Mouse (Mus musculus) layer of hippocampus, adult 2 months (tissue): ENCODE results near the gene Ddr1. TPM values are rescaled to one million over a fixed set of nuclear protein-coding genes. Genes with fewer than 3 reads are reported as not detected.

Experiments used
- DNase-seq, 2 experiments: peaks; one replicate each; pipeline ENCODE4 v3.0.0; 2022; ENCODE audit warnings: low spot score in 2 of 2
- H3K27ac ChIP-seq: fragments of 200-600 bp; 2 replicates; pipeline ENCODE4 v1.8.1; 2022
- H3K4me3 ChIP-seq: fragments of 200-600 bp; 2 replicates; pipeline ENCODE4 v1.8.1; 2022; ENCODE audit warnings: mild to moderate bottlenecking
- CTCF ChIP-seq: fragments of 200-600 bp; conservative IDR thresholded peaks from 2 replicates; pipeline ENCODE4 v1.8.1; 2022; ENCODE audit warnings: antibody characterized with exemption, mild to moderate bottlenecking, moderate library complexity
- long read RNA-seq, 2 experiments: library from polyadenylated mRNA; stranded (forward); transcript quantifications; one replicate each; pipeline ENCODE4 v2.0.0; 2021; ENCODE audit warnings: borderline mapping rate in 2 of 2
- total RNA-seq, 2 experiments: library from RNA; stranded (reverse); gene quantifications; 2 replicates each; pipeline ENCODE4 v1.2.3; 2021

Gene Ddr1
- 10 to 100 TPM; 54.3 to 61.0 TPM for total RNA-seq
- long read RNA-seq, experiment 1, partial matches to known transcripts = 9 of 47 reads
- long read RNA-seq, experiment 1, other reads (novel, unspliced or antisense) = 32 of 47 reads
- long read RNA-seq, experiment 2, transcript Ddr1-204 (18 exons, 3,769 nt) = major isoform, 12 of 70 reads
- long read RNA-seq, experiment 2, partial matches to known transcripts = 24 of 70 reads
- long read RNA-seq, experiment 2, other reads (novel, unspliced or antisense) = 30 of 70 reads

GRCm38 (mm10) chr17:35704621-35705464 lies at the start of gene Ddr1:
TSS of gene Ddr1 (minus strand) at chr17:35704621.
- H3K27ac ChIP-seq = peak within 1 kb of the TSS; percentile 90
- DNase-seq = peak in 1 of 2 experiments; percentile 47

GRCm38 (mm10) chr17:35753668-35754067 lies 49.2 kb upstream of the Ddr1 start:
- no peak overlapping the region for H3K4me3 ChIP-seq
- no peak overlapping the region for H3K27ac ChIP-seq
- DNase-seq = no peak
- TF ChIP-seq CTCF = no peak

More at GRCm38 (mm10) chr17:35704621-35705464, at the start of gene Ddr1:
- no peak for TF ChIP-seq CTCF
- H3K4me3 ChIP-seq = peak within 1 kb of the TSS; percentile 36

DNA sequence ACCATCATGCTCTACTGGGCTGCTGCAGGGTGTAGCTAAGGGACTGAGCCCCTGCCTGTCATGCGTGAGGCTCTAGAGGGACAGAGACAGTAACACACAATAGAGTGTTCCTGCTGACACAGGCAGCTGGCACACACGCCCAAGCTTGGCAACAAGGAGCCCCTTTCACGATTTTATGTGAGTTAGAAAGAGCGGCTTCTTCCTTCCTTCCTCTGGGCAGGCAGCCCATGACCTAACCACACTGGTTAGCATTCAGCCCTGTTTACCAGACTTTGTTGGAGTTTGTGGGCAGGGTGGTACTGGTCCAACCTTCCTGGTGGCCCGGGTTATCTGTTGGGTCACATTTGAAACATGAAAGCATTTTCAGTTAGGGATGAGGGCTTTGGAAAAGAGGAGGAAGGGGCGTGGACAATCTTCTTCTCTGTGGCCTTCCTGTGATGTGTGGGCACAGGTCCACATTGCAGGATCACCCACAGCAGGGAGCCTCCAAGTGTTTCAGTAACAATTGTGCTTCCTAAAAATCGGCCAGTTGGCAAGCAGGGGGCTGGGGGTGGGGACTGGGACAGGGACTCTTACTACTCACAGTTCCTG lies 47.9 kb upstream of the Ddr1 start:
- no peak for TF ChIP-seq CTCF
- Histone ChIP-seq H3K27ac (peak overlapping the region; percentile 70), H3K4me3 (no peak overlapping the region)
- DNase-seq = peak; percentile 45 to 47

GRCm38 (mm10) chr17:35749685-35750084 lies 45.3 kb upstream of the Ddr1 start:
- no peak for DNase-seq
- TF ChIP-seq CTCF = no peak

GRCm38 (mm10) chr17:35744361-35744760 lies 39.9 kb upstream of the Ddr1 start:
- H3K27ac ChIP-seq = no peak overlapping the region
- H3K4me3 ChIP-seq = no peak overlapping the region
- DNase-seq = no peak
- no peak for TF ChIP-seq CTCF

More at GRCm38 (mm10) chr17:35749685-35750084, 45.3 kb upstream of the Ddr1 start:
- Histone ChIP-seq H3K27ac (no peak overlapping the region), H3K4me3 (no peak overlapping the region)

DNA sequence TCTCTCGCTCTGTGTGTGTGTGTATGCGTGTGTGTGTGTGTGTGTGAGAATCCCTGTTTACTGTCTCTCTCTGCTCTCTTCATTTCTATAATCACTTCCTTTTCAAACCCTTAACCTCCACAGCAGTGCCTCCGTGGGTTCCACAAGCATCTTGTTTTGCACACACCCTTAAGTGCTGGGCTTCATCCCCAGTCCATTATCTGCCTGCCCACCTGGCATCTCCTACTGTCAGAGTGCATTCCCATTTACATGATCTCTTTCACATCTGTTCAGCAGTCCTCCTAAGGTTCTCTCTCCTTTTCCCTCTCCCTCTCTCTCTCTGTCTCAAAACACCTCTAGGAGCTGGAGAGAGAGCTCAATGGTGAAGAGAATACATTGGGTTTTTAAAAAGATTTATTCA lies 38.5 kb upstream of the Ddr1 start:
- H3K4me3 ChIP-seq = no peak overlapping the region
- no peak for TF ChIP-seq CTCF
- no peak for DNase-seq
- no peak overlapping the region for H3K27ac ChIP-seq

DNA sequence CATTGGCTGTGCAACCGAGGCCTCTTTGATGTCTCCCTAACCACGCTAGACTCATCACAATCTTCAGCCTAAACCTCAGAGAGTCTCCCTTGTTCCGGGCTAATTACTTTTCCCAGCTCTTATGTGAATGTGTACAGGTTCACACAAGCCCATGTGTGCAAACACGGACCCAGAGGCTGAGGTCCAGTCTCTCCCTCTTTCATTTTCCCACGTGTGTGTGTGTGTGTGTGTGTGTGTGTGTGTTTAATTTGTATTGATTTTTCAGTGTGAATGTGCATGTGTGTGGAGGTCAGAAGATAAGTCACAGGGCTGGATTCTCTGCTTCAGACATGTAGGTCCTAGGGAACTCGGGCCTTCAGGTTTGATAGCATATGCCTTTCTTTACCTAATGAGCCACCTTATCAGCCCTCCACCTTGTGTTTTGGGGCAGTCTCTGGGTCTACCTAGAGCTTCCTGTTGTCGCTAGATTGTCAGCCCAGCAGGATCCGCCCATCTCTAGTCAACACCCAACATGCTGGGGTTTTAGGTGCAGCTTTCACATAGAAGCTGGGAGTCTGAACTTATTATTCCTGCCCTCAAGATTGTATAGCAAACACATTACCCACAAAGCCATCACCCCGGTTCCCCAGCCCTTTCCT lies 37.3 kb upstream of the Ddr1 start:
- H3K27ac ChIP-seq = no peak overlapping the region
- no peak for TF ChIP-seq CTCF
- no peak overlapping the region for H3K4me3 ChIP-seq
- no peak for DNase-seq

GRCm38 (mm10) chr17:35740276-35740880 lies 36.0 kb upstream of the Ddr1 start:
- no peak for TF ChIP-seq CTCF

DNA sequence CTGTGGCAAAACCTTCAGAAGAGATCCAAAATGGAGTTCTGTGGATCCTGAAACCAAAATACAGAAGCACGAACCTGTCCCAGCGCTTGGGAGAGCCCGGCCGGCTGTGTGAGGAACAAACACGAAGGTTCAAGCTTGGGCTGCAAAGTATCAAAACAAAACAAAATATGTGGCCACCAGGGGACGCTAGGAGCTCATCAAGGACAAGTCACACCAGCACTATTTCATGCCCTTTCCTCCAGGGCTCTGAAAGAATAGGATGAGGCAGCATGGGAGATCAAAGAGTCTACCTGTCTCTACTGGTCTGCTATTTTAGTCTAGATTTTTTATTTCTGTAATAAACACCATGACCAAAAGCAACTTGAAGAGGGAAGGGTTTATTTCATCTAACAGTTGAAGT lies 35.3 kb upstream of the Ddr1 start:
- TF ChIP-seq CTCF = peak; percentile 95
- DNase-seq = peak; percentile 87 to 94
- Histone ChIP-seq H3K4me3 (no peak overlapping the region), H3K27ac (no peak overlapping the region)

More at GRCm38 (mm10) chr17:35740276-35740880, 36.0 kb upstream of the Ddr1 start:
- no peak overlapping the region for H3K27ac ChIP-seq
- DNase-seq = no peak
- no peak overlapping the region for H3K4me3 ChIP-seq

- Histone ChIP-seq H3K27ac (no peak overlapping the region), H3K4me3 (no peak overlapping the region; the same call in 1 of the 2 replicates)
- DNase-seq = peak; percentile 77 to 80
- TF ChIP-seq CTCF = peak; percentile 93
These were observed 33.3 kb upstream of the Ddr1 start for GRCm38 (mm10) chr17:35737743-35738142.

DNA sequence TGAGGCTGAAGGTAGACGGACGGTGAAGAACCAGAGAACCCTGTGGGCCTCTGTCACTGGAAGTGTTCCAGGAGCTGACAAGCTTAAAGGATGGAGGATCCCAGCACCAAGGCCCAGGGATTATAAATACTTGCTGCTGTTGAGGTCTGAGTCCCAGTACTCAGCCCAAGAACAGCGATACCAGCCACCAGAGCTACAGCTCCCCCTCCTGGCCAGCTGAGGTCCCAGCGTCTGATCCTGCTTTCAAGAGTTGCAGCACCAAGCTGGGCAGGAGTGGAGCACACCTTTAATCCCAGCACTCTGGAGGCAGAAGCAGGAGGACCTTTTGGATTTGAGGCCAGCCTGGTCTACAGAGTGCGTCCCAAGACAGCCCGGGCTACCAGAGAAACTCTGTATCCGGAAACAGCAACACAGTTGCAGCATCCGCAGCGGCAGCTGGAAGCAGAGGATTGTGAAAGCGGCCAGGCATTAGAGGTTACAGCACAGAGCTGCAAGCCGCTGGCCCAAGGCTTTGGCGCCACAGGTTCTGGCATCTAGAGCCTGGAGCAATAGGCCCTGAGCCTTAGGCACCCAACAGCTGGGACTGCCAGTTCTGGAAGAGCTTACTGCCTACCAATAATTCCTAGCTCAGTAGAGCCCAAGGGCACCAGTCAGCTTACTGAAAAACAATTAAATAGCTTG lies 32.0 kb upstream of the Ddr1 start:
- Histone ChIP-seq H3K27ac (no peak overlapping the region), H3K4me3 (no peak overlapping the region)
- peak; percentile 90 for TF ChIP-seq CTCF
- peak; percentile 57 to 79 for DNase-seq

DNA sequence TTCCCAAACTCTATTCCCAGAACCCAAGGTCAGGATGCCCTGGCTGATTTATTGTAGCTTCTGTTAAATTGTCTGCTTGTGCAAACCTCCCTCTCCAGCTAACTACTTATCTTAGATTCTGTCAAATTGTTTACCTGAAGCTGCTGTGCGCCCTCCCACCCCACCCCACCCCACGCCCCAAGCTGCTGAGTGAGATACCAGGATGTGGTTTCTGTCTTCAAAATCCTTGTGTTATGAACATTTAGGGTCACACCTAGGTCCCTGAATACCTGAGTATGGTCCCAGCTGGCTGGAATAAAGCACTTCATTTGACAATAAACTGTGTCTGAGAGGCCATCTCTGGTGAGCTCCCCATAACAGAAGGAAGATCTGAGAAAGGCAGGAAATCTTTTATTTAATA lies 30.1 kb upstream of the Ddr1 start:
- no peak for DNase-seq
- TF ChIP-seq CTCF = no peak
- H3K4me3 ChIP-seq = no peak overlapping the region
- H3K27ac ChIP-seq = no peak overlapping the region
